Mouse (Mus musculus): ENCODE measurements around the gene Fig4.

Fig4 gene

GRCm38 (mm10) chr10:41302689-41303431, at the start of gene Fig4:
Gene Fig4 (minus strand): TSS chr10:41303260.
- peak; percentile 50 for DNase-seq (ENCODE audit: low spot score)

GRCm38 (mm10) chr10:41341346-41341745, 38.3 kb upstream of the Fig4 start:
- no peak for DNase-seq (ENCODE audit: low spot score)

- DNase-seq (ENCODE audit: low spot score) = no peak
These were observed 29.5 kb upstream of the Fig4 start for GRCm38 (mm10) chr10:41332533-41333043.

- DNase-seq (ENCODE audit: low spot score) = no peak
These were observed 12.8 kb upstream of the Fig4 start for GRCm38 (mm10) chr10:41315866-41316265.

- DNase-seq (ENCODE audit: low spot score) = no peak
These were observed 5.1 kb upstream of the Fig4 start for GRCm38 (mm10) chr10:41308205-41308604.

- DNase-seq (ENCODE audit: low spot score) = no peak
These were observed 1.9 kb upstream of the Fig4 start for GRCm38 (mm10) chr10:41304961-41305455.

GRCm38 (mm10) chr10:41303639-41304444, 782 bp upstream of the Fig4 start, which contains the start of gene Ak9:
Gene Ak9 (plus strand): TSS chr10:41303980.
- DNase-seq (ENCODE audit: low spot score) = peak; percentile 43

GRCm38 (mm10) chr10:41300161-41300560, 2.9 kb downstream of the Fig4 start:
- no peak for DNase-seq (ENCODE audit: low spot score)

GRCm38 (mm10) chr10:41295145-41295544, 7.9 kb downstream of the Fig4 start:
- DNase-seq (ENCODE audit: low spot score) = no peak

- no peak for DNase-seq (ENCODE audit: low spot score)
These were observed 8.3 kb downstream of the Fig4 start for GRCm38 (mm10) chr10:41294734-41295133.

- DNase-seq (ENCODE audit: low spot score) = no peak
These were observed 10.0 kb downstream of the Fig4 start for GRCm38 (mm10) chr10:41293019-41293418.

- DNase-seq (ENCODE audit: low spot score) = no peak
These were observed 12.0 kb downstream of the Fig4 start for GRCm38 (mm10) chr10:41291021-41291420.

- DNase-seq (ENCODE audit: low spot score) = peak; percentile 54
These were observed 14.2 kb downstream of the Fig4 start for GRCm38 (mm10) chr10:41288771-41289415.

- DNase-seq (ENCODE audit: low spot score) = no peak
These were observed 15.0 kb downstream of the Fig4 start for GRCm38 (mm10) chr10:41288074-41288473.

GRCm38 (mm10) chr10:41287618-41288017, 15.4 kb downstream of the Fig4 start:
- no peak for DNase-seq (ENCODE audit: low spot score)

- DNase-seq (ENCODE audit: low spot score) = no peak
These were observed 21.0 kb downstream of the Fig4 start for GRCm38 (mm10) chr10:41282086-41282485.

GRCm38 (mm10) chr10:41280796-41281195, 22.3 kb downstream of the Fig4 start:
- no peak for DNase-seq (ENCODE audit: low spot score)

GRCm38 (mm10) chr10:41280177-41280576, 22.9 kb downstream of the Fig4 start:
- DNase-seq (ENCODE audit: low spot score) = no peak

- DNase-seq (ENCODE audit: low spot score) = no peak
These were observed 24.3 kb downstream of the Fig4 start for GRCm38 (mm10) chr10:41278808-41279207.

- no peak for DNase-seq (ENCODE audit: low spot score)
These were observed 28.2 kb downstream of the Fig4 start for GRCm38 (mm10) chr10:41274871-41275270.

GRCm38 (mm10) chr10:41271860-41272259, 31.2 kb downstream of the Fig4 start:
- DNase-seq (ENCODE audit: low spot score) = no peak

GRCm38 (mm10) chr10:41261889-41262288, 41.2 kb downstream of the Fig4 start:
- DNase-seq (ENCODE audit: low spot score) = no peak
